Mouse (Mus musculus) liver, adult 2 months (tissue): ENCODE measurements at regions not wholly inside any gene's neighbourhood (a gene's known extent, or its start where the extent isn't known, plus 50 kb on each side); places are given as distances from the start of the nearest gene placed in this dataset.

Experiments used
- DNase-seq: peaks from one replicate; pipeline ENCODE4 v3.0.0-alpha.2; 2011; ENCODE audit warnings: low read depth, low spot score; ENCODE audit errors: extremely low read depth
- H3K27ac ChIP-seq: fragments of 200-500 bp; replicated peaks from 2 replicates; pipeline ENCODE4 v1.5.1; 2012; ENCODE audit warnings: low read depth, mild to moderate bottlenecking, control low read depth, inconsistent platforms, low read length; ENCODE audit not compliant: insufficient read depth
- H3K27me3 ChIP-seq: fragments of 200-500 bp; 2 replicates; pipeline ENCODE4 v1.6.1; 2012; ENCODE audit warnings: mild to moderate bottlenecking, moderate library complexity, low read length, inconsistent platforms; ENCODE audit not compliant: control insufficient read depth, insufficient read depth
- H3K36me3 ChIP-seq: fragments of 200-500 bp; 2 replicates; pipeline ENCODE4 v1.6.1; 2012; ENCODE audit warnings: low read length, inconsistent platforms; ENCODE audit not compliant: control insufficient read depth, insufficient read depth
- H3K4me1 ChIP-seq: fragments of 200-500 bp; 2 replicates; pipeline ENCODE4 v1.6.1; 2011; ENCODE audit warnings: low read length; ENCODE audit not compliant: control insufficient read depth, insufficient read depth
- H3K4me3 ChIP-seq: fragments of 200-500 bp; 2 replicates; pipeline ENCODE4 v1.5.1; 2011; ENCODE audit warnings: low read depth, mild to moderate bottlenecking, control low read depth, low read length, moderate library complexity; ENCODE audit not compliant: insufficient read depth
- H3K79me2 ChIP-seq: fragments of 200-500 bp; 2 replicates; pipeline ENCODE4 v1.6.1; 2012; ENCODE audit warnings: inconsistent platforms, mild to moderate bottlenecking, low read length, moderate library complexity; ENCODE audit not compliant: control insufficient read depth, insufficient read depth
- H3K9ac ChIP-seq: fragments of 200-500 bp; 2 replicates; pipeline ENCODE4 v1.6.1; 2012; ENCODE audit warnings: low read depth, mild to moderate bottlenecking, control low read depth, inconsistent platforms, low read length
- CTCF ChIP-seq: fragments of 200-500 bp; IDR thresholded peaks from 2 replicates; pipeline ENCODE4 v1.5.1; 2011; ENCODE audit warnings: low read depth, low read length, control low read depth
- POLR2A ChIP-seq: fragments of 200-500 bp; IDR thresholded peaks from 2 replicates; pipeline ENCODE4 v1.6.1; 2011; ENCODE audit warnings: low read length, control low read depth; ENCODE audit not compliant: insufficient read depth; ENCODE audit errors: extremely low read depth
- WGBS: fragments of 180-500 bp; shearing (Covaris S2); methylation state at CpG from one replicate; pipeline ENCODE4 v1.1.7; 2018; 5-methylcytosine and 5-hydroxymethylcytosine counted together

- 95% methylated on average over 6 of the region's 6 CpGs for WGBS
- H3K27ac ChIP-seq, result no peak overlapping the region
- H3K9ac ChIP-seq, result no peak overlapping the region
- H3K4me1 ChIP-seq, result no peaks in the 10 kb centered on the region
- H3K79me2 ChIP-seq, result no peaks in the 10 kb centered on the region
- no peak overlapping the region for H3K4me3 ChIP-seq
- TF ChIP-seq POLR2A, result no peak
- TF ChIP-seq CTCF, result no peak
- no peaks in the 10 kb centered on the region for H3K36me3 ChIP-seq
- no peak for DNase-seq
- no peaks in the 10 kb centered on the region for H3K27me3 ChIP-seq
Measured at GRCm38 (mm10) chr8:128009393-128010010, 348.9 kb upstream of the Nrp1 start.

GRCm38 (mm10) chr8:128017171-128017570, 341.2 kb upstream of the Nrp1 start:
- Histone ChIP-seq H3K79me2 (no peaks in the 10 kb centered on the region), H3K27ac (no peak overlapping the region), H3K27me3 (no peaks in the 10 kb centered on the region), H3K4me3 (no peak overlapping the region), H3K4me1 (no peaks in the 10 kb centered on the region), H3K9ac (no peak overlapping the region), H3K36me3 (no peaks in the 10 kb centered on the region)
- DNase-seq, result no peak
- 65% methylated on average over 8 of the region's 8 CpGs for WGBS
- no peak for TF ChIP-seq POLR2A
- TF ChIP-seq CTCF, result no peak

GRCm38 (mm10) chr8:128023661-128024060, 334.7 kb upstream of the Nrp1 start:
- H3K79me2 ChIP-seq, result no peaks in the 10 kb centered on the region
- H3K4me1 ChIP-seq, result peaks cover 13% of the 10 kb centered on the region; the same call in 1 of the 2 replicates
- TF ChIP-seq CTCF (no peak), POLR2A (no peak)
- WGBS, result 77% methylated on average over 2 of the region's 2 CpGs
- no peak overlapping the region for H3K9ac ChIP-seq
- no peak overlapping the region for H3K4me3 ChIP-seq
- no peak overlapping the region for H3K27ac ChIP-seq
- no peak for DNase-seq
- H3K27me3 ChIP-seq, result no peaks in the 10 kb centered on the region
- no peaks in the 10 kb centered on the region for H3K36me3 ChIP-seq

- Histone ChIP-seq H3K27me3 (no peaks in the 10 kb centered on the region), H3K9ac (no peak overlapping the region), H3K4me3 (no peak overlapping the region), H3K79me2 (no peaks in the 10 kb centered on the region), H3K36me3 (no peaks in the 10 kb centered on the region), H3K27ac (peak overlapping the region; percentile 69), H3K4me1 (peaks cover 13% of the 10 kb centered on the region; the same call in 1 of the 2 replicates)
- DNase-seq, result peak; percentile 92
- 0% methylated on average over 2 of the region's 2 CpGs for WGBS
- TF ChIP-seq POLR2A (no peak), CTCF (no peak)
Measured at GRCm38 (mm10) chr8:128024774-128025222, 333.6 kb upstream of the Nrp1 start.

- H3K36me3 ChIP-seq, result no peaks in the 10 kb centered on the region
- no peaks in the 10 kb centered on the region for H3K79me2 ChIP-seq
- 12% methylated on average over 7 of the region's 7 CpGs for WGBS
- H3K4me1 ChIP-seq, result peaks cover 13% of the 10 kb centered on the region; the same call in 1 of the 2 replicates
- H3K27ac ChIP-seq, result peak overlapping the region; percentile 69
- no peak overlapping the region for H3K4me3 ChIP-seq
- no peak overlapping the region for H3K9ac ChIP-seq
- peak; percentile 81 for DNase-seq
- H3K27me3 ChIP-seq, result no peaks in the 10 kb centered on the region
- no peak for TF ChIP-seq CTCF
- TF ChIP-seq POLR2A, result no peak
Measured at GRCm38 (mm10) chr8:128025251-128025856, 333.1 kb upstream of the Nrp1 start.

GRCm38 (mm10) chr8:128026981-128027380, 331.4 kb upstream of the Nrp1 start:
- Histone ChIP-seq H3K79me2 (no peaks in the 10 kb centered on the region), H3K4me3 (no peak overlapping the region), H3K36me3 (no peaks in the 10 kb centered on the region), H3K27me3 (no peaks in the 10 kb centered on the region), H3K4me1 (peaks cover 13% of the 10 kb centered on the region; the same call in 1 of the 2 replicates), H3K27ac (no peak overlapping the region), H3K9ac (no peak overlapping the region)
- TF ChIP-seq POLR2A (no peak), CTCF (no peak)
- no peak for DNase-seq
- 87% methylated on average over 2 of the region's 2 CpGs for WGBS
